Mouse (Mus musculus) liver, postnatal 0 days (tissue): ENCODE measurements around the gene Tmtc4.

ENCODE experiments used
- CTCF ChIP-seq: sonication (generic); IDR thresholded peaks from 2 replicates; pipeline ENCODE4 v1.5.1; 2016; ENCODE audit warnings: antibody characterized with exemption, low read depth
- EP300 ChIP-seq: IDR thresholded peaks from 2 replicates; pipeline ENCODE4 v1.6.1; 2016; ENCODE audit warnings: antibody characterized with exemption, low read depth, mild to moderate bottlenecking

- no peak for TF ChIP-seq CTCF
- TF ChIP-seq EP300, result no peak
Observed at GRCm38 (mm10) chr14:123001391-123001790, 17.6 kb upstream of the Tmtc4 start.
